Mouse (Mus musculus) embryonic facial prominence, embryonic 15.5 days (tissue): ENCODE measurements around the gene Pcbp1. TPM values are rescaled to one million over a fixed set of nuclear protein-coding genes. Genes with fewer than 3 reads are reported as not detected.
"Not testable (repeated sequence)": the region's sequence is repeated elsewhere in the genome, so short reads cannot be mapped to it uniquely, and the experiment has no call there.

Experiments used
- ATAC-seq: fragments of 200-750 bp; cut with Nextera tagmentation; 2 replicates; pipeline ENCODE4 v1.8.0; 2017; ENCODE audit warnings: low read depth, moderate TSS enrichment; ENCODE audit not compliant: insufficient number of reproducible peaks, low FRiP score, low TSS enrichment
- H3K27ac ChIP-seq: fragments of 300-500 bp; sonication (generic); replicated peaks from 2 replicates; pipeline ENCODE4 v1.5.1; 2015; ENCODE audit warnings: mild to moderate bottlenecking, inconsistent platforms
- H3K27me3 ChIP-seq: fragments of 300-500 bp; sonication (generic); 2 replicates; pipeline ENCODE4 v1.6.1; 2015; ENCODE audit warnings: inconsistent platforms
- H3K36me3 ChIP-seq: fragments of 300-500 bp; sonication (generic); 2 replicates; pipeline ENCODE4 v1.6.1; 2015; ENCODE audit warnings: mild to moderate bottlenecking, inconsistent platforms
- H3K4me1 ChIP-seq: fragments of 300-500 bp; sonication (generic); 2 replicates; pipeline ENCODE4 v1.6.1; 2015; ENCODE audit warnings: inconsistent platforms
- H3K4me2 ChIP-seq: fragments of 300-500 bp; sonication (generic); replicated peaks from 2 replicates; pipeline ENCODE4 v1.6.1; 2015; ENCODE audit warnings: mild to moderate bottlenecking, inconsistent platforms
- H3K4me3 ChIP-seq: fragments of 300-500 bp; sonication (generic); replicated peaks from 2 replicates; pipeline ENCODE4 v1.5.1; 2015; ENCODE audit warnings: mild to moderate bottlenecking, inconsistent platforms
- H3K9ac ChIP-seq: fragments of 300-500 bp; sonication (generic); 2 replicates; pipeline ENCODE4 v1.6.1; 2015; ENCODE audit warnings: inconsistent platforms
- H3K9me3 ChIP-seq: fragments of 300-500 bp; sonication (generic); replicated peaks from 2 replicates; pipeline ENCODE4 v1.6.1; 2016; ENCODE audit warnings: inconsistent platforms
- WGBS: fragments of 180-500 bp; shearing (Covaris S2); methylation state at CpG from one replicate; pipeline ENCODE4 v1.1.7; 2015; 5-methylcytosine and 5-hydroxymethylcytosine counted together
- polyA plus RNA-seq: library from polyadenylated mRNA; unstranded; fragments of >200 nt; fragmentation: Nextera tagmentation; extraction: Ambion mirVana; gene quantifications from 2 replicates; pipeline ENCODE4 v1.2.1, GENCODE M21; 2015

Pcbp1 gene
- polyA plus RNA-seq, 1 experiment from 2014 or later: 497 TPM

DNA sequence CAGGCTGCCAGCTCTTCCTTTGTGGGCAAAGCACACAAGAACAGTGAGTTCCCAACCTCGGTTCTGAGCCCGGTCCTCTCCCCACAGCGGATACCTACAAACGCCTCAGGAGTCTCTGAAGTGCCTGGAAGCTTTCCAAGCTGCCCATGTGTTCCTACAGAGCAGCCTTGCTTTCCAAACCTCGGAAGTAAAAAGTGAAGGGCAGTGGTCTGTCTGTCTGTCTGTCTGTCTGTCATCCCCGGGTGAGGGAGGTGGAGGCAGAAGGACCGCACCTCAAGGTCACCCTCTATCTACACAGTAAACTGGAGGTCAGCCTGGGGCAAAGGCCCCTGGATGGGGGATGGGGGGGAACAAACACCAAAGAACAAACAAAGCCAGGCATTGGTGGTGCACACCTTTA, 20.4 kb downstream of the Pcbp1 start:
- no peak overlapping the region for H3K27ac ChIP-seq
- no peak for ATAC-seq
- H3K9me3 ChIP-seq: no peaks in the 10 kb centered on the region
- H3K4me2 ChIP-seq: no peak overlapping the region
- H3K36me3 ChIP-seq: no peaks in the 10 kb centered on the region
- no peak overlapping the region for H3K4me3 ChIP-seq
- H3K9ac ChIP-seq: no peak overlapping the region
- WGBS: 56% methylated on average over 7 of the region's 7 CpGs
- H3K4me1 ChIP-seq: no peaks in the 10 kb centered on the region
- no peaks in the 10 kb centered on the region for H3K27me3 ChIP-seq

DNA sequence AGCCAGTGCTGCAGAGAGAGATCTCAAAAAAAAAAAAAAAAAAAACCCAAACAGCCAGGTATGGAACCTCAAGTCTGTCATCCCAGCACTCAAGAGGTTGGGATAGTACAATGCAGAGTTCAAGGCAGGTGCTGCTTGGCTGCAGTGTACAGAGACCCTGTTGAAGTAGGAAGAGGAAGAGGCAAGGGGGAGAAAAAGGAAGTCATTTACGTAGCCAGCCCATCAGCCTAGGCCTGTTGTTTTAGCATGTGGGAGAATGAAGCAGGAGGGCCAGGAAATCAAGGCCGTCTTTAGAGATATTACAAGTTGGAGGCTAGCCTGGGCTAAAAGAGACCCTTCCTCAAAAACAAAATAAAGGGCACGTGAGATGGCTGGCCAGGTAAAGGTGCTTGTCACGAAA, 22.6 kb downstream of the Pcbp1 start:
- no peak for ATAC-seq
- no peak overlapping the region for H3K4me3 ChIP-seq
- WGBS: 85% methylated on average over 4 of the region's 4 CpGs
- H3K27me3 ChIP-seq: no peaks in the 10 kb centered on the region
- no peak overlapping the region for H3K4me2 ChIP-seq
- H3K9me3 ChIP-seq: no peaks in the 10 kb centered on the region
- H3K4me1 ChIP-seq: no peaks in the 10 kb centered on the region
- no peaks in the 10 kb centered on the region for H3K36me3 ChIP-seq
- H3K9ac ChIP-seq: no peak overlapping the region
- H3K27ac ChIP-seq: no peak overlapping the region

DNA sequence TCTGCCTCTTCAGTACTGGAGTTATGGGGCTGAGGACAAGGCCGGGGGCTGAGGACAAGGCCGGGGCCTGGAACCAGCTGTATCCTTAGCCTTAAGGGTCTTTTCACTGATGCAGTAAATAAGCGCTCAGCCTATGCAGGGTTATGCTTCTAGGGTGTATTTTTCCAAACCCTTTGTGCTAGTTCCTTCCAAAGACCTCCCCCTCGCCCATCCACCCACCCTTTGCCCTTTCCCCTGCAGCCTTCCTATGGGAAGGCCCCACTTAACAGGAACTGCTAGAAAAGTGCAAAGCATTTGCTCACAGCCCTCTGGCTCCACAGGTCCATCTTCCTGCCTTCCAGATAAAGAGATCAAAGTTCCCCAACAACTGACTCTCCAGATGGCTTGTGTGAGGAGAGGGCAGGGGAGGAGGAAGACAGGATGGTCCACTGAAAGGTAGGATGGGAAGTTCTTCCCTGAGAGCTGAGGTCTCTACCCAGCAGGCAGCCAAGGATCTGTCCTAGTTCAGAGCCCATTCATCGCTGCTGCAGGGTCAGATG, 26.5 kb downstream of the Pcbp1 start:
- H3K9ac ChIP-seq: no peak overlapping the region
- ATAC-seq: no peak
- no peak overlapping the region for H3K27ac ChIP-seq
- 62% methylated on average over 5 of the region's 5 CpGs for WGBS
- peaks cover 26% of the 10 kb centered on the region for H3K4me1 ChIP-seq
- H3K36me3 ChIP-seq: no peaks in the 10 kb centered on the region
- no peaks in the 10 kb centered on the region for H3K9me3 ChIP-seq
- H3K27me3 ChIP-seq: no peaks in the 10 kb centered on the region
- no peak overlapping the region for H3K4me2 ChIP-seq
- H3K4me3 ChIP-seq: no peak overlapping the region

DNA sequence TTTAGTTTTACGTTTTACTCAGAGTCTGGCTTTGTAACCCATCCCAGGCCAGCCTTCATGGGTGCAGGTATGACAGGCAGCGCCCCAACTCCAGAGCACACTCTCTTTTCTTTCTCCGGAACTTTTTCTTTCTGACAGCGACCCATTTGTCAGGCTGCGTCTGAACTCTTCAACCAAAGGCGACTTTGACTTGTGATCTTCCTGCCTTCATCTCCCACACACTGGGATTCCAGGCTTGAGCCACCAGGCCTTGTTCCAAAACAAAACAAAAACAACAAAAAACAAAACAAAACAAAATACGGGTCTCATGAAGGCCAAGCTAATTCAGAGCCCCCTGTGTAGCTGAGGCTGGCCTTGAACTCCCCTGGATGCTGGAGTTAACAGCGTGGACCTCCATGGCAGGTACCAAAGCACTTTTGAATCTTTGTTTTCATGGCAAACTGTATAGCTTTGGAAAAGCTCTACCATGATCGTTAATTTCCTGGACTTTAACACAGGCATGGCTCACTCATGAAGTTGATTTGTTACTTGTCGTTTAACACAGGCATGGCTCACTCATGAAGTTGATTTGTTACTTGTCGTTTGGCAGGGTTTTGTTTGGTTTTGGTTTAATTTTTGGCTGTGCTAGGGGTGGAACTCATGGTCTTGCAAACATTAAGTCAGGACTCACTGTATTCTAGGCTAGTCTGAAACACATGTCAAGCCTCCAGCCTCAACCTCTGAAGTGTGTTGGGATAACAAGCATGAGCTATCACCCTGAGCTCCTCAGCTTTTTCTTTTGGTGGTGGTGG, 28.0 kb downstream of the Pcbp1 start:
- Histone ChIP-seq H3K36me3 (no peaks in the 10 kb centered on the region), H3K27ac (peak overlapping the region; percentile 85; the same call in 1 of the 2 replicates), H3K27me3 (no peaks in the 10 kb centered on the region), H3K9me3 (no peaks in the 10 kb centered on the region), H3K9ac (0 out of 2 replicates have a peak overlapping the region, but pooled peaks have one; percentile 21), H3K4me2 (peak overlapping the region; percentile 46), H3K4me3 (peak overlapping the region; percentile 36; the same call in 1 of the 2 replicates), H3K4me1 (peaks cover 35% of the 10 kb centered on the region)
- no peak for ATAC-seq
- WGBS: 64% methylated on average over 11 of the region's 11 CpGs

DNA sequence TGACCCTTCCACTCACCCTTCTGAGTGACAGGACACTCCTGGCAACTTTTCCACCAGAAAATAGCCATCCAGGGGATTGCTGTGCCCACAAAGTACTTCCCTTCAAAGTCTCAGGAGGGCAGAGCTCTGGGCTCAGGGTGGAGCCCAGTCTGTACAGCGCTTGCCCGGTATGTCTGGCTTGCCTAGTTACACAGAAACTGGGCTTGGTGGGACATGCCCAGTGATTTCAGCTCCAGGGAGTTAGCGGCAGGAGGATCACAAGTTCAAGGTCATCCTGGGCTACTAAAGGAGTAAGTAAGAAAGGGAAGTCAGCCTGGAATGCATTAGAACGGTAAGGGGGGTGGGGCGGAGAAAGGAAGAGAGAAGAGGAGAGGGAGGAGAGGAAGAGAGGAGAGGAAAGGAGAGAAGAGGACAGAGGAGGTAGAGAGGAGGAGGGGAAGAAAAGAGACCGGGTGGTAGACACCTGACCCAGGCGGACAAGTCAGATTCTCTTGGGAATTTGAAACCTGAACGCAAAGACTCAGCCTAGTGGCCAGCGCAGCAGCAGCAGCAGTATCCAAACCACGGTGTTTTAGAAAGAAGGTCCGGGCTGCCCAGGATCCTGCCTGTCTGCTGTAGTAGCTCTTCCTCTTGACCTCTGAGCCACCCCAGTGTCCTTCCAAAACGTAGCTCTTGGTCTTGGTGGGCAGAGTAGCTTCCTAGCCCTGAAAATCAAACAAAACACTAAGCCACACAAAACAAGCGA, 28.9 kb downstream of the Pcbp1 start:
- no peaks in the 10 kb centered on the region for H3K36me3 ChIP-seq
- H3K4me2 ChIP-seq: peak overlapping the region; percentile 46
- peak overlapping the region; percentile 85 for H3K27ac ChIP-seq
- no peaks in the 10 kb centered on the region for H3K27me3 ChIP-seq
- H3K9ac ChIP-seq: peak overlapping the region; percentile 21
- WGBS: 9% methylated on average over 13 of the region's 13 CpGs
- peaks cover 35% of the 10 kb centered on the region for H3K4me1 ChIP-seq
- peak overlapping the region; percentile 36 for H3K4me3 ChIP-seq
- peak; percentile 64 for ATAC-seq
- no peaks in the 10 kb centered on the region for H3K9me3 ChIP-seq

DNA sequence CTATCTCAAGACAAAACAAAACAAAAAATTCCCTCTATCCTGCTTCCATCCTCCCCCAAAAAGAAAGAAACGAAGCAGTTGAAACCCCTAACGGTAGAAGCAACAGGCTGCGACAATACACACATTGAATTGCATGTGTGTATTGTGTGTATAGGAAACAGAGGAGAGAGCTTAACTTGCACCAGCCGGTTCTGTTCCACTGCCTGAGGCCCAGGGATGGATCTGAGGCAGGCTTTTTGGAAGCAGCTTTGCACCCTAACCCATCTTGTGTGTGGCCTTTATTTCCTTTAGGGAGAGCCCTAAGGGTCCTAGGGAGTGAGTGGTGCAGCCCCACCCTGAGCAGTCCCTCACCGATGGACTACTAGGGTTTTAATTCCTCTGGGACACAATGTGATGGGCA, 29.5 kb downstream of the Pcbp1 start:
- Histone ChIP-seq H3K9ac (no peak overlapping the region), H3K9me3 (no peaks in the 10 kb centered on the region), H3K27me3 (no peaks in the 10 kb centered on the region), H3K27ac (peak overlapping the region; percentile 85), H3K4me1 (peaks cover 35% of the 10 kb centered on the region), H3K4me3 (peak overlapping the region; percentile 36), H3K4me2 (peak overlapping the region; percentile 46), H3K36me3 (no peaks in the 10 kb centered on the region)
- 27% methylated on average over 5 of the region's 5 CpGs for WGBS
- ATAC-seq: no peak

DNA sequence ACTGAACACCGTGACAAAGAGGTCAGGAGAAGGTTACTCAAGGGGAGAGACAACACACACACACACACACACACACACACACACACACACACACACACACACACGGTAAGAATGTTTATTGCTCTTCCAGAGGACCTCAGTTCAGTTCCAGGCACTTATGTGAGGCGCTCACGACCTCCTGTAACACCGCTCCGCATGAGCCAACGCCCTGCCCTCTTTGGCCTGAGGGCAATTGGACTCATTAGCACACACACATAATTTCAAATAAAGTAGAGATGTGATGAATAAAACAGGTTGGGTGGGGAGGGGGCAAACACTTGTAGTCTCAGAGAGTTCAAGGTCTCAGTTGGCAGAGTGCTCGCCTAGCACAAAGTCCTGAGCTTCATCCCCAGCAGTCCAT, 30.0 kb downstream of the Pcbp1 start:
- Histone ChIP-seq H3K36me3 (no peaks in the 10 kb centered on the region), H3K9ac (no peak overlapping the region), H3K4me1 (peaks cover 35% of the 10 kb centered on the region), H3K27ac (peak overlapping the region; percentile 85; the same call in 1 of the 2 replicates), H3K9me3 (no peaks in the 10 kb centered on the region), H3K4me2 (peak overlapping the region; percentile 46; the same call in 1 of the 2 replicates), H3K4me3 (no peak overlapping the region), H3K27me3 (no peaks in the 10 kb centered on the region)
- ATAC-seq: no peak
- 64% methylated on average over 8 of the region's 8 CpGs for WGBS

DNA sequence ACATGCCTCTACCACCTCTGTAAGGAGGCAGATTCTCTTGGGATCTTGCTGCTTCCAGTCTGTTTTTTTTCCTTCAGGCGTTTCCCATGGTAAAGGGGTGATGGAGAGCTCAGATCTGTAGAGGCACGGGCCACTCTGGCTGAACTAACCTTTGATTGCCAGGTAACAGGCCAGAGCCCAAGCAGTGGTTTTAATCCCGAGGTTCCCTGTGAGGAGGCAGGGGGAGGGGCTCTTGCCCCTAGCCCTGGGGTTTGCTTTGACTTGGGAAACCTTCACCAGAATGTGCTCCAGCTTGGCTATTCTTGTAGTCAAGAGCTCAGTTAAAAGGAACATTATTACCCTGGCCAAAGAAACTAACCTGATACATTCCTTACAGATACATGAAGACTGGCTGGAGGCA, 30.5 kb downstream of the Pcbp1 start:
- 42% methylated on average over 3 of the region's 3 CpGs for WGBS
- H3K4me2 ChIP-seq: no peak overlapping the region
- no peaks in the 10 kb centered on the region for H3K36me3 ChIP-seq
- no peaks in the 10 kb centered on the region for H3K27me3 ChIP-seq
- H3K4me3 ChIP-seq: no peak overlapping the region
- peaks cover 35% of the 10 kb centered on the region for H3K4me1 ChIP-seq
- no peaks in the 10 kb centered on the region for H3K9me3 ChIP-seq
- H3K9ac ChIP-seq: no peak overlapping the region
- no peak for ATAC-seq
- H3K27ac ChIP-seq: no peak overlapping the region

DNA sequence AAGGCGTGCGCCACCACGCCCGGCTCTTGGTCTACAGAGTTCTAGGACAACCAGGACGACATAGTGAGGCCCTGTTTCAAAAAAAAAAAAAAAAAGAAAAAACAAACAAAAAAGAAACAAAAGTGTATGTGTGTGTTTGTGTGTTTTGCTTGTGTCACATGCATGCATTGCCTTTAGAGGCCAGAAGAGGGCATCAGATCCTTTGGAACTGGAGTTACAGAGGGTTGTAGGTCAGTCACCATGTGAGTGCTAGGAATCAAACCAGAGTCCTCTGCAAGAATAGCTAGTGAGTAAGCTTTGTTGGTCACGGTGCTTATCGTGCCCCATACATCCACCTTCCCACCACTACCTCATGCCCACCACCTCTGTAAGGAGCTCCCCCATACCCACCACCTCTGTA, 31.4 kb downstream of the Pcbp1 start:
- Histone ChIP-seq H3K9me3 (no peaks in the 10 kb centered on the region), H3K36me3 (no peaks in the 10 kb centered on the region), H3K27ac (no peak overlapping the region), H3K4me2 (no peak overlapping the region), H3K27me3 (no peaks in the 10 kb centered on the region), H3K4me3 (no peak overlapping the region), H3K4me1 (peaks cover 35% of the 10 kb centered on the region), H3K9ac (no peak overlapping the region)
- 96% methylated on average over 7 of the region's 7 CpGs for WGBS
- ATAC-seq: no peak

DNA sequence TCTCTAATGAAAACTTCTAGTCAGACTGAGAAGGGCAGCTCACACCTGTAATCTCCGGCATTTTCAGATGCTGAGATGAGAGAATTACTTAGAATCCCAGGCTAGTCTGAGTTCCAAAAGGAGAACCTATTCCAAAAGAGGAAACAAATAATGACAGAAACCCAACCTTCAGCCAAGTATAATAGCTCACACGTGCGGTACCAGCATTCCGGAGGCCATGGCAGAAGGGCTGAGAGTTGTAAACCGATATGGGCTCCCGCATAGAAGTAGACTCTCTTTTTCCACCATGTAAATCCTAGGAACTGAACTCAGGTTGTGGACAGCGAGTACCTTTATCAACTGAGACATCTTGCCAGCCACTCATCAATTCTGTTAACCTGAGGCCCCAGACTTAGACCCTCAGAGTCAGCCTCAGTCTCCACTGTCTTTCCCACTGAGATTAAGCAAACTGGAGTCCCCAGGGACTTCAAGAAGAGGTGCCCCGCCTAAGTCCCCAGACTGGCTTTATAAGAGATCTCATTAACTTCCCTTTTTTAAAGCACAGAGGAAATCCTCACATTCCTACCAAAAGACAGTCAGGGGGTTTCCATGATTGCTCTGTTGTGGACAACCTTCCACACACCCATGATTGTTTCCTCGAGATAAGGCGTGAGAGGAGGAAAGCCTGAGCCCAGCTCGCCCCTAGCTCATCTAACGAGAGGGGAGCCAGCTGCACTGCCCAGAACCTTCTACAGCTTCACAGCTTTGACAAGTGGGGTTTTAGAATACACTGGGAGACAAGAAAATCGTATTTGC, 32.5 kb downstream of the Pcbp1 start:
- no peak overlapping the region for H3K4me2 ChIP-seq
- WGBS: 41% methylated on average over 13 of the region's 13 CpGs
- no peaks in the 10 kb centered on the region for H3K9me3 ChIP-seq
- no peaks in the 10 kb centered on the region for H3K36me3 ChIP-seq
- ATAC-seq: no peak
- no peak overlapping the region for H3K9ac ChIP-seq
- peak overlapping the region; percentile 40 for H3K27ac ChIP-seq
- H3K4me1 ChIP-seq: peaks cover 35% of the 10 kb centered on the region
- no peaks in the 10 kb centered on the region for H3K27me3 ChIP-seq
- no peak overlapping the region for H3K4me3 ChIP-seq

DNA sequence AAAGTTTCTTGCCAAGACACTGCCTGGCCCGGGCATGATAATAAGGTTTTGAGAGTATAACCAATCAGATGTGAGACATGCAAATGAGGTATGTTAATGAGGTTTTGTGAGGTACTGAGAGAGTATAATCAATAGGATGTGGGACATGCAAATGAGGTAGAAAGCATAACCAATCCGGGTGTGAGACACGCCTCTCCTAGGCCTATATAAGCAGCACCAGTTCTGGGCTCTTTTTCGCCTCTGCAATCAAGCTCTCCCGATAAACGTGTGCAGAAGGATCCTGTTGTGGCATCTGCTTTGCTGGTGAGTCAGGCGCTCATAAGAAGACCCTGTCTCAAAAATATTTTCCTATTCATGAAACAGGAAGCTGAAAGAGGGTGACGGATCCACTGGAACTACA, 35.7 kb downstream of the Pcbp1 start:
- not testable (repeated sequence) for ATAC-seq, H3K9me3 ChIP-seq, H3K27me3 ChIP-seq, H3K27ac ChIP-seq, H3K36me3 ChIP-seq, H3K9ac ChIP-seq, H3K4me2 ChIP-seq, H3K4me3 ChIP-seq
- WGBS: 87% methylated on average over 8 of the region's 8 CpGs
- peaks cover 24% of the 10 kb centered on the region for H3K4me1 ChIP-seq
